Mouse (Mus musculus): ENCODE data around the gene Vmp1. TPM values are rescaled to one million over a fixed set of nuclear protein-coding genes. Genes with fewer than 3 reads are reported as not detected.

The Vmp1 gene
- polyA plus RNA-seq, 1 experiment from 2014 or later, result 222 TPM

GRCm38 (mm10) chr11:86664406-86664805, 19.2 kb downstream of the Vmp1 start:
- WGBS, result 94% methylated on average over 3 of the region's 3 CpGs
- Histone ChIP-seq H3K36me3 (ENCODE audit: insufficient read depth, low read length) (peaks cover 28% of the 10 kb centered on the region), H3K9me3 (replicated peaks; ENCODE audit: low read length) (no peaks in the 10 kb centered on the region), H3K27me3 (ENCODE audit: insufficient read depth, low read length) (no peaks in the 10 kb centered on the region), H3K4me2 (ENCODE audit: low read length) (no peak overlapping the region), H3K9ac (ENCODE audit: low read depth, low read length) (no peak overlapping the region), H3K27ac (no peak overlapping the region), H3K4me3 (replicated peaks; ENCODE audit: low read depth, low read length) (no peak overlapping the region), H3K4me1 (replicated peaks; ENCODE audit: insufficient read depth, low read length) (no peaks in the 10 kb centered on the region)
- TF ChIP-seq CTCF (IDR thresholded peaks at IDR 0.05; ENCODE audit: low read depth), result no peak
- DNase-seq (ENCODE audit: low spot score) (no peak), ATAC-seq (replicated peaks; ENCODE audit: low FRiP score, low read depth) (no peak)

GRCm38 (mm10) chr11:86663977-86664376, 19.7 kb downstream of the Vmp1 start:
- Histone ChIP-seq H3K4me1 (replicated peaks; ENCODE audit: insufficient read depth, low read length) (no peaks in the 10 kb centered on the region), H3K36me3 (ENCODE audit: insufficient read depth, low read length) (peaks cover 28% of the 10 kb centered on the region), H3K27me3 (ENCODE audit: insufficient read depth, low read length) (no peaks in the 10 kb centered on the region), H3K4me2 (ENCODE audit: low read length) (no peak overlapping the region), H3K4me3 (replicated peaks; ENCODE audit: low read depth, low read length) (no peak overlapping the region), H3K9me3 (replicated peaks; ENCODE audit: low read length) (no peaks in the 10 kb centered on the region), H3K9ac (ENCODE audit: low read depth, low read length) (no peak overlapping the region), H3K27ac (no peak overlapping the region)
- DNase-seq (ENCODE audit: low spot score) (no peak), ATAC-seq (replicated peaks; ENCODE audit: low FRiP score, low read depth) (no peak)
- no peak for TF ChIP-seq CTCF (IDR thresholded peaks at IDR 0.05; ENCODE audit: low read depth)

GRCm38 (mm10) chr11:86662986-86663895, 20.4 kb downstream of the Vmp1 start:
- no peak for TF ChIP-seq CTCF (IDR thresholded peaks at IDR 0.05; ENCODE audit: low read depth)
- H3K9me3 ChIP-seq (replicated peaks; ENCODE audit: low read length), result no peaks in the 10 kb centered on the region
- H3K9ac ChIP-seq (ENCODE audit: low read depth, low read length), result no peak overlapping the region
- no peak for DNase-seq (ENCODE audit: low spot score)
- 93% methylated on average over 8 of the region's 8 CpGs for WGBS
- H3K4me1 ChIP-seq (replicated peaks; ENCODE audit: insufficient read depth, low read length), result no peaks in the 10 kb centered on the region
- H3K4me3 ChIP-seq (replicated peaks; ENCODE audit: low read depth, low read length), result no peak overlapping the region
- no peak overlapping the region for H3K27ac ChIP-seq
- H3K27me3 ChIP-seq (ENCODE audit: insufficient read depth, low read length), result no peaks in the 10 kb centered on the region
- ATAC-seq (replicated peaks; ENCODE audit: low FRiP score, low read depth), result no peak
- H3K36me3 ChIP-seq (ENCODE audit: insufficient read depth, low read length), result peaks cover 28% of the 10 kb centered on the region
- H3K4me2 ChIP-seq (ENCODE audit: low read length), result no peak overlapping the region

GRCm38 (mm10) chr11:86657863-86658262, 25.8 kb downstream of the Vmp1 start:
- no peak for TF ChIP-seq CTCF (IDR thresholded peaks at IDR 0.05; ENCODE audit: low read depth)
- H3K36me3 ChIP-seq (ENCODE audit: insufficient read depth, low read length), result peaks cover 11% of the 10 kb centered on the region; the same call in 1 of the 2 replicates
- H3K9ac ChIP-seq (ENCODE audit: low read depth, low read length), result no peak overlapping the region
- no peaks in the 10 kb centered on the region for H3K9me3 ChIP-seq (replicated peaks; ENCODE audit: low read length)
- DNase-seq (ENCODE audit: low spot score) (no peak), ATAC-seq (replicated peaks; ENCODE audit: low FRiP score, low read depth) (no peak)
- H3K27ac ChIP-seq, result no peak overlapping the region
- no peaks in the 10 kb centered on the region for H3K27me3 ChIP-seq (ENCODE audit: insufficient read depth, low read length)
- H3K4me2 ChIP-seq (ENCODE audit: low read length), result no peak overlapping the region
- H3K4me3 ChIP-seq (replicated peaks; ENCODE audit: low read depth, low read length), result no peak overlapping the region
- no peaks in the 10 kb centered on the region for H3K4me1 ChIP-seq (replicated peaks; ENCODE audit: insufficient read depth, low read length)

GRCm38 (mm10) chr11:86656849-86657567, 26.6 kb downstream of the Vmp1 start:
- 87% methylated on average over 4 of the region's 4 CpGs for WGBS
- Histone ChIP-seq H3K9ac (ENCODE audit: low read depth, low read length) (no peak overlapping the region), H3K36me3 (ENCODE audit: insufficient read depth, low read length) (peaks cover 11% of the 10 kb centered on the region; the same call in 1 of the 2 replicates), H3K9me3 (replicated peaks; ENCODE audit: low read length) (no peaks in the 10 kb centered on the region), H3K27me3 (ENCODE audit: insufficient read depth, low read length) (no peaks in the 10 kb centered on the region), H3K4me1 (replicated peaks; ENCODE audit: insufficient read depth, low read length) (no peaks in the 10 kb centered on the region), H3K27ac (no peak overlapping the region), H3K4me3 (replicated peaks; ENCODE audit: low read depth, low read length) (no peak overlapping the region), H3K4me2 (ENCODE audit: low read length) (no peak overlapping the region)
- DNase-seq (ENCODE audit: low spot score) (no peak), ATAC-seq (replicated peaks; ENCODE audit: low FRiP score, low read depth) (no peak)
- no peak for TF ChIP-seq CTCF (IDR thresholded peaks at IDR 0.05; ENCODE audit: low read depth)

- Histone ChIP-seq H3K4me3 (replicated peaks; ENCODE audit: low read depth, low read length) (no peak overlapping the region), H3K9ac (ENCODE audit: low read depth, low read length) (no peak overlapping the region), H3K4me1 (replicated peaks; ENCODE audit: insufficient read depth, low read length) (no peaks in the 10 kb centered on the region), H3K27me3 (ENCODE audit: insufficient read depth, low read length) (no peaks in the 10 kb centered on the region), H3K27ac (no peak overlapping the region), H3K9me3 (replicated peaks; ENCODE audit: low read length) (no peaks in the 10 kb centered on the region), H3K4me2 (ENCODE audit: low read length) (no peak overlapping the region), H3K36me3 (ENCODE audit: insufficient read depth, low read length) (peaks cover 8% of the 10 kb centered on the region; the same call in 1 of the 2 replicates)
- ATAC-seq (replicated peaks; ENCODE audit: low FRiP score, low read depth) (no peak), DNase-seq (ENCODE audit: low spot score) (peak; percentile 88)
- peak; percentile 70 for TF ChIP-seq CTCF (IDR thresholded peaks at IDR 0.05; ENCODE audit: low read depth)
- WGBS, result 37% methylated on average over 1 of the region's 1 CpGs
Measured at GRCm38 (mm10) chr11:86655671-86656070, 28.0 kb downstream of the Vmp1 start.

All from kidney, postnatal 0 days (tissue).